Mouse (Mus musculus): Measurements from ENCODE around the gene Hoxd1. TPM values are rescaled to one million over a fixed set of nuclear protein-coding genes. Genes with fewer than 3 reads are reported as not detected.

The Hoxd1 gene
- total RNA-seq, 2 experiments from 2014 or later, result not detected

GRCm38 (mm10) chr2:74745540-74746297, 17.1 kb upstream of the Hoxd1 start:
- intact Hi-C loops (cut with DNase I), result no loop called here

DNA sequence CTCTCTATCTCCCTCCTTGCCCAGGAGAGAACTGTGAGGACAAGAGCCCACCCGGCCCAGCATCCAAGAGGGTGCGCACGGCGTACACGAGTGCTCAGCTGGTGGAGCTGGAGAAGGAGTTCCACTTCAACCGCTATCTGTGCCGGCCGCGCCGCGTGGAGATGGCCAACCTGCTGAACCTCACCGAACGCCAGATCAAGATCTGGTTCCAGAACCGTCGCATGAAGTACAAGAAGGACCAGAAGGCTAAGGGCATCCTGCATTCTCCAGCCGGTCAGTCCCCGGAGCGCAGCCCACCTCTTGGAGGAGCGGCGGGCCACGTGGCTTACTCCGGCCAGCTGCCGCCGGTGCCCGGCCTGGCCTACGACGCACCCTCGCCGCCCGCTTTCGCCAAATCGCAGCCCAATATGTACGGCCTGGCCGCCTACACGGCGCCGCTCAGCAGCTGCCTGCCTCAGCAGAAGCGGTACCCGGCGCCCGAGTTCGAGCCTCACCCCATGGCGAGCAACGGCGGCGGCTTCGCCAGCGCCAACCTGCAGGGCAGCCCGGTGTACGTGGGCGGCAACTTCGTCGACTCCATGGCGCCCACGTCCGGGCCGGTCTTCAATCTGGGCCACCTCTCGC, 16.4 kb upstream of the Hoxd1 start:
- DNase-seq (ENCODE audit: low spot score in 2 of 2), result no peak
- intact Hi-C loops (cut with DNase I), result no loop called here

More at GRCm38 (mm10) chr2:74745540-74746297, 17.1 kb upstream of the Hoxd1 start:
- DNase-seq (ENCODE audit: low spot score in 2 of 2), result no peak

DNA sequence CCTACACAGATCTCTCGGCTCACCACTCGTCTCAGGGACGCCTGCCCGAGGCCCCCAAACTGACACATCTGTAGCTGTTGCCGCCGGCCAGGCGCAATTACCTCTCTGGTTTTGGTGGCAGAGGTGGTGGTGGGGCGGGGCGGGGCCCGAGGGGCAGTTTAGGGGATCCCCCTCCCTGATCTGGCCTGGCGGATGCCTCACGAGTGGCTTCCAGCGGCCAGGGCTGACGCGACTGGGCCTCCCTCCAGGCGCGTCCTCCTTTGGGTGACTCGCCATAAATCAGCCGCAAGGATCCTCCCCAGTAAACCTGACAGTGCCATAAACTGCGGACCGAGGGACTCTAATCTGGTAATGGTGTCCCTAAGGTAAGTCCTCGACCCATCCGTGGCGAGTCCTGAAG, 15.8 kb upstream of the Hoxd1 start:
- DNase-seq (ENCODE audit: low spot score in 2 of 2), result no peak
- intact Hi-C loops (cut with DNase I), result no loop called here

GRCm38 (mm10) chr2:74747661-74748141, 15.1 kb upstream of the Hoxd1 start:
- intact Hi-C loops (cut with DNase I), result no loop called here
- DNase-seq (ENCODE audit: low spot score in 2 of 2), result no peak

GRCm38 (mm10) chr2:74748436-74748995, 14.3 kb upstream of the Hoxd1 start:
- intact Hi-C loops (cut with DNase I), result no loop called here

DNA sequence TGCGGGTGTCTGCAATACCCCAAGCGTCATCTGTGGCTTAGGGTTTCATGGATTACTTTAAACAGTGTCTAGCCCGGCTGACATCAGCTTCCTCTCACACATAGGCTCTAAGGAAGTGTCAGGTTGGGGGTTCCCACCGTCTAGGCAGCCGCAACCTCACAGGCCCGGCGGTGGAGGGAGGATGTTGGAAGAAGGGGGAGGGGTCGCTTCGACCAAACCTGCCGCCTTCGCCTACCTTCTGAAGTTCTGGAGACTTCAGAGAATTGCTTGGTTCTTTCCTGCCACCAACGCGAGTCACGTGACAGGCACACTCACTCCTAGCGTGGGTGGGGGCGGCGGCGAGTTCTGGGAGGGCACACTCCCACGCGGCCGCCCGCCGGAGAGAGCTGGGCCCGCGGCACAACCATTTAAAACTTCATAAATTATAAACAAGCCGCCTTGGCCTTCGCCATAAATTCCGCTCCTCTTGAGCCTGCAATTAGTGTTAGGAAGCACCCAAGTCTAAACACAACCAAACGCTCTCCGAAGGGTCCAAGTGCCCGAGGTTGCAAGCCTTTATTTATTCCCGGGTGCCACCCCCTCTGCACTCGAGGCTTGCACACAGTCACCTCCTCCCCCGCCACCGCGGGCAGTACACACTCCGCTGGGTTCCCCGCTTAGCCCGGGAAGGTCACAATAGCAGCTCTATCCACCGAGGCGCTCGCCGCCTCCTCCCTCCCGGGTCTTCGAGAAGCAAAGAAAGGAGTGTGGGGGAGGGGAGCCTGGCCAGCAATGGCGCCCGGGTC, 13.3 kb upstream of the Hoxd1 start:
- DNase-seq (ENCODE audit: low spot score in 2 of 2), result no peak
- intact Hi-C loops (cut with DNase I), result no loop called here

More at GRCm38 (mm10) chr2:74748436-74748995, 14.3 kb upstream of the Hoxd1 start:
- DNase-seq (ENCODE audit: low spot score in 2 of 2), result no peak

GRCm38 (mm10) chr2:74750731-74751250, 12.0 kb upstream of the Hoxd1 start:
- DNase-seq (ENCODE audit: low spot score in 2 of 2), result no peak
- intact Hi-C loops (cut with DNase I), result no loop called here

DNA sequence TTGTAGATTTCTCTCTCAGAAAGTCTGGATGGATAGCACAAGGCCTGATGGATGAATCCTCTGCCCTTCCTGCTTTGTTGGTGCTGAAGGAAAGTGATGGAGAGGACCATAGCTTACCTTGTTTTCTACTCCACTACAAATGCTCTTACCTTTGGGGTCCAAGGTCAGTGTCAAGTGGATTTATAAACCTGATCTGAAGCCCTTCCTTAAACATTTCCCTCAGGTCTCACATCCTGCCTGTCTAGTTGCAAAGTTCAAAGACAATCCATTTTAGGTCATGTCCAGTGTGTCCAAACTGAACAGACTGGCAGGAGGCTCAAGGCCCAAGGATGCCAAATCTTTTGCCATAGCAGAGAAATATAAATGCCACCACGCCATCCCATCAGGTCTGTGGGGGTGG, 10.9 kb upstream of the Hoxd1 start:
- intact Hi-C loops (cut with DNase I), result no loop called here
- DNase-seq (ENCODE audit: low spot score in 2 of 2), result no peak

GRCm38 (mm10) chr2:74752431-74753174, 10.2 kb upstream of the Hoxd1 start:
- no peak for DNase-seq (ENCODE audit: low spot score in 2 of 2)
- intact Hi-C loops (cut with DNase I), result no loop called here

DNA sequence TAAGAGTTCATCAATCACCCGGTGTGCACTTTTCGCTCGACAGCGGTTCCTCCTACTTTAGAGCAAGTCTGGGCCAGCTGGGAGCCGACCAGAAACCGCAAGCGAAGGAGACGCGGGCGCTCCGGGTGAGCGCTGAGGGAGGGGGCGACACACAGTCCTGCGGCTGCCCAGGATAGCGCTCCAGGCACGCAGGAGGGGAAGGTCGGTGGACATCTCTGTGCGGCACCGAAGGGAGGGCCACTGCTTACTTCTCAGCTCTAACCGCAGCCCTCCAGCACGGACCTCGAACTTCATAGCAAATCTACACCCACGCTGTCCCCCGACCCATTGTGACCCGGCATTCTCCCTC, 9.6 kb upstream of the Hoxd1 start:
- intact Hi-C loops (cut with DNase I), result no loop called here
- no peak for DNase-seq (ENCODE audit: low spot score in 2 of 2)

- intact Hi-C loops (cut with DNase I), result no loop called here
- no peak for DNase-seq (ENCODE audit: low spot score in 2 of 2)
Measured at GRCm38 (mm10) chr2:74753711-74754110, 9.1 kb upstream of the Hoxd1 start.

DNA sequence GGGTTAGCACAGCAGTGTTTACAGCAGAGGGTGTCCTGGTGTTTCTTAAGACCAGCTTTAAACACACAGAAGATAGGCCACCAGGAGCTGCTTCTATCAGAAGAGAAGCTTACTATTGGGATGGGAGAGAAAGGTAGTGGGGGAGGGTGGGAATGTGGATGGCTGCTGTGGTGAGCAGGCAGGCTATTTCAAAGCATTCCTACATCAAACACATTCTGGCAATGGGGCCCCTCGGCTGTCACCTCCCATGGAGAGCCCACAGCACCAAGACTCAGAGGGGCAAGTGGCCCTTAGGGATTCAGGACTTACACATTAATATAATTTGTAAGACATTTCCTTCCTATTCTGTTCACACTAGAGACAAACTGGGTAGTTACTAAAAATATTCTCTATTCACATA, 2.6 kb upstream of the Hoxd1 start:
- intact Hi-C loops (cut with DNase I), result no loop called here
- no peak for DNase-seq (ENCODE audit: low spot score in 2 of 2)

DNA sequence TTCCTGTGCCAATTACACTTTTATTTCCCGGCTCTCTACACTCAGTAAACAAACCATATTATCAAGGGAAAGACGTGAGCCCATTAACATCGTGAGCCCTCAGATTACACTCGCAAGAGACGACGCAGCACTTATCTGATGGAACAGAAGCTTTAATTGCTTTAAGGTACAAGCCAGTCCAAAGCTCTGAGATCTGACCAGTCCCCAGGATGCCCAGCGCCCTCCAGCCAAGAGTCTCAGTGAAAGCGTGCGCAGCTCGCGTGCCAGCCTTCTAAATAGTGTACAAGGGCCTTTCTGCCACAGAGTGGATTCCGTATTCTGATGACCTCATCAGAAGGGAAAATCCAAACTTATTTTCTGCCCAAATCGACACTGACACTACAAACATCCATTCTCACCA, 839 bp upstream of the Hoxd1 start:
- DNase-seq (ENCODE audit: low spot score in 2 of 2), result no peak
- intact Hi-C loops (cut with DNase I), result no loop called here

GRCm38 (mm10) chr2:74763245-74763735, 510 bp downstream of the Hoxd1 start:
- DNase-seq (ENCODE audit: low spot score in 2 of 2), result no peak
- intact Hi-C loops (cut with DNase I), result no loop called here

GRCm38 (mm10) chr2:74763976-74764375, 1.2 kb downstream of the Hoxd1 start:
- intact Hi-C loops (cut with DNase I), result no loop called here

DNA sequence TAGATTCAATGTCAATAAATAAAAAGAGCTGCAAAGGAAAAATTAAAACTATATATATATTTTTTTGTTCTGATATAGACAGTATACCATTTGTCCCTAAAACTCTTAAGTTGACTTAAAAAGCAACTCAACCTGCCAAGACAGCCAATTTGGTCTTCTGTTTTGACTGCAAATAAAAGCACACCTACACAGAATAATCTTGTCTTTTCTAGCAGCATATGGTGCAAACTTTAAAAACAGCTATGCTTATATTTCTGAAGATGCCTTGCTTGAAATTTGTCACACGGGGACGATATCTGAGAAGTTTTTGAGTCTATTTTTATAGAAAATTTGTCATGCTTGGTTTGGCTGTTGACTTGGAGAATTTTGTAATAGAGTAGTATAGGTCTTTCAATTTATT, 11.6 kb downstream of the Hoxd1 start:
- DNase-seq (ENCODE audit: low spot score in 2 of 2), result no peak
- intact Hi-C loops (cut with DNase I), result no loop called here

More at GRCm38 (mm10) chr2:74763976-74764375, 1.2 kb downstream of the Hoxd1 start:
- DNase-seq (ENCODE audit: low spot score in 2 of 2), result no peak

DNA sequence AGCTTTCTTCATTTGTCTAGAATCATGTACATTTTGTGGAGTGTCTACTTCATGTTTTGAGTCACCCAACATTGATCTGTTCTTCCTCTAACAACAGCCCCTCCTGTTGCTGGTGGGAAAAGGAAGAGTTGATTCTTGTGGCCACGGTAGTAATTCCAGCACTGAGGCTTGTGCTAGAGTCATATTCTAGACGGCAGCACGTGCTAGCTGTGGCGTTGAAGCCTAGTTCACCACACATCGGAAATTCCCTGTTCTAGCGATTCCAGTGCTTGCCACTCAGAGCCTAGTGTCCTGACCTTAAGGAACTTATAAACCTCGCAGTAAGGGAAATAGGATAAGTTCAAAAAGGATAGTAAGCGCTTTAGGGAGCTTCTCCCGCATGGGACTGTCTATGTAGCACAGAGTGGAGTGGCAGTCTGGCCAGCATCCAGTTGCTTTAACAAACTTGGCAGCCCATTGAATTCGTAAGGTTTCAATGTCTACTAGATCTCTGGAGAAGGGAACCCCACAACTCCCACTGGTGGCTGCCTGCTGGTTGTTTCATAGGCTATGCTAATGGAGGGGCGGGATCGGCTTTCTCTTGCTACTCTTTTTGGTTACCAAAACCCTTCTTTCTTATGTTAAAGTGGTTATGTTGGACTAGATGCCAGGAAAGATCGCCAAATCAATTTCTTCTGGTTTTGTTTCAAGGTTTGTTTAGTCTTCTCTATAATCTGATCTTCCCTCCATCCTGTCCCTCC, 14.9 kb downstream of the Hoxd1 start:
- DNase-seq (ENCODE audit: low spot score in 2 of 2), result no peak
- intact Hi-C loops (cut with DNase I), result no loop called here

- intact Hi-C loops (cut with DNase I), result no loop called here
- no peak for DNase-seq (ENCODE audit: low spot score in 2 of 2)
Measured at GRCm38 (mm10) chr2:74781386-74781785, 18.6 kb downstream of the Hoxd1 start.
